Mouse (Mus musculus) cerebellum, postnatal 36 days (tissue): ENCODE results near the gene Wars2.

Source experiments
- DNase-seq, 2 experiments: peaks; one replicate each; pipeline ENCODE4 v3.0.0; 2021 to 2022; ENCODE audit warnings: mixed read lengths in 2 of 2

Wars2 gene

DNA sequence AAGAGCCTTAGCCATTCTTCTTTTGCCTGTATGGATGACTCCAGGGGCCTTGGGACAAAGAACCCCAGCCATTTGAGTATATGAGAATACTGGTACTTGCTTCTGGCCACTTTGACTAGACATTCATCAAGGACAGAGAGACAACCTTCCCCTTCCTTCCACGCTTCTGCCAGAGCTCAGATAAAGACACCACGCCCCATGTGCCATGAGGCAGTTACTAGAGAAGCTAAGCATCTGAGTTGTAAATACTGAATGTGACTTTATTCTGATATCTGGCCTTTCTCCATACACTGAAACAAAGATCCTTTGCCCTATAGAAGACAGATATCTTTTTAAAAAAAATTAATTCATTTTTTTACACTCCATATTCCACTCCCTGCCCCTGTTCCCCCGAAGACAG is 138.8 kb downstream of the Wars2 start:
- no peak for DNase-seq

DNA sequence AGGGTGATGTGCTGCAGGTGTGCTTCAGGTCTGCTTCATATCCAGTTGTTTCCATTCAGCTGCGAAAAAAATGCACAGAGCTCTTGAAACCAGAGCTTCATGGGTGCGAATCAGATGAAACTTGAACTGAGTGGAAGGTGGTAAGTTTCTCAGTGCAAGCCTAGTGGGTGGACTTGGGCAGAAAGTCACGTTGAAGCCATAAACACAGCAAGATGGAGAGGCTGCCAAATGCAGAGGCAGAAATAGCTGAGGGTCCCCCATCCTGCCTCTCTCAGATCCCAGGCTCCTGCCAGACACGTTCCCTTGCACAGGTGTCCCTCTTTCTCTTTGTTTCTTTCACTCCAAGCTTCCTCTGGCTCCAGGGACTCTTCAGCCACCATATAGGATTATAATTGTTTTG is 140.6 kb downstream of the Wars2 start:
- no peak for DNase-seq

DNA sequence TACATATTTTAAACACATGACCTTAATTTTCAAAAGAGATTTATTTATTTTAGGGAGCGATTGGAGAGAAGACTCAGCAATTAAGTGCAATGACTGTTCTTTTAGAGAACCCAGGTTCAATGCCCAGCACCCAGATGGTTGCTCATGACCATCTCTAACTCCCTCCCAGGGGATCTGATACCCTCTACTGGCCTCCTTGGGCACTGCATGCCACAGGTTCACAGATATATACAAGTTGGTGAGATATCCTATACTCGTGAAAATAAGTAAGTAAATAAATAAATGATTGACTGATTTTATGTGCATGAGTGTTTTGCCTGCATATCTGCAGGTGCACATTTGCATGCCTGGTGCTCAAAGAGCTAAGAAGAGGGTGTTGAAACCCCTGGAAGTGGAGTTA is 147.4 kb downstream of the Wars2 start:
- DNase-seq: no peak
